Mouse (Mus musculus) c-Kit-positive CD71-positive TER-119-negative erythroid progenitor cells, embryonic 14.5 days (primary cell): ENCODE measurements around the gene Hcst.

Source experiments
- DNase-seq: peaks from one replicate; pipeline ENCODE4 v3.0.0-alpha.2; 2013; ENCODE audit warnings: low read depth

The Hcst gene

DNA sequence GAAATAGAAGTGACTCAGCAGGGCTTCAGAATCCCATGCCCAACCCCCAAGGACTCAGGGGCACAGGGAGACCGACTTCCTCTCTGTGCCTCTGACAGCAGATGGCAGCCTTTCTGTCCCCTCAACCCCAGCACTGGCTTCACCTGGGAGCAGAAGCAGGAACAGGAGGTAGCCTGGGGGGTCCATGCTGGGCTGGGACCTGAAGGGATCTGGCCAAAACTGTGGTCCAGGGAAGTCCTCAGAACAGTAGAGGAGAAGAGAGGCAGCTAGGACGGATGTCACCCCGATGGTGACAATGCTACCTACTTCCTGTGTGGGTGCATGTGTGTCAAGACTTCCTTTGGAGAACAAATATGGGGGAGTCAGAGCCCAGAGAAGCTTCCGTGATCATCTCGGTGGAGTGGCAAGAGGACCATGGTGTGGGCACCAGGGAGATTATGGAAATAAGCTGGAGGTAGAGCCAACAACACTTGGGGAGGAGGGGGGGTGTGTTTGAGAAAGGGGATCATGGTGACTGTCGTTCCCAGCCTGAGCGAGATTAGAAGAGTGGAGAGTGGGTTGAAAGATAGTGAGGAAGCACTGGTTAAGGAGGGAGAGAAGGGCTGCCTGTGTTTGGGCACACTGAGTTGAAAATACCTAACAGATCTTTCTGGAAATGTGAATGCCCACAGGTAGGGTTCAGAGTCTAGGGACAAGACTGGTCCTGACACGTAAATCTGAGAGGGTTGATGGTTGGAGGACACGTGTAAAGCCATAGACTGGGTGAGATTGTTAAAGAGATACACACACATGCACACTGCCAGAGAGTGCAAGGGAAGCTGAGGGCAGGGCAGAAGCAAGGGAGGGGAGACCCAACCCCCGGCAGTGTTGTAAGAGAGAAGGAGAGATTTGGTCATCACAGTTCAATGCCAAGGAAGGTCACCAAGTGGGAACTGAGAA lies at the start of gene Hcst:
Hcst (minus strand) TSS at position 294 of the 939 bp plus-strand sequence.
- no peak for DNase-seq

DNA sequence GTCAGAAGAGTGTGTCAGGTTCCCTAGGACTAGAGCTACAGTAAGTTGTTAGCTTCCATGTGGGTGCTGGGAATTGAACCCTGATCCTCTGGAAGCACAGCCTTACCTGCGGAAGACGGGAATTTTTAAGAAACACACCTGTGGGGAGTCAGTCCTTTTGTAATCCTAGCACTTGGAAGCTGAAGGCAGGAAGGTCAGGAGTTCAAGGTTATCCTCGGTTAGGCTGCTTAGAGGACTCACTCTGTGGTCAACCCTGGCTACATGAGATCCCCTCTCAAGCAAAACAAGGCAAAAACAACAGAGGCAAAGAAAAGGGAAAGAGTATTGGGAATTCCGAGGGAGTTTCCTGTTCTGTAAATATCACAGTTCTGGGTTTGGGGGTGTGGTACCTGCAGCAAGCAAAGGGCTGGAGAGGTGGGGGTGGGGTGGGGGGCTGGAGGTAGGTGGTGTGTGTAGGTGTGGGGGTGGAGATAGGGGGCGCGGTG lies 45.2 kb upstream of the Hcst start:
- no peak for DNase-seq

DNA sequence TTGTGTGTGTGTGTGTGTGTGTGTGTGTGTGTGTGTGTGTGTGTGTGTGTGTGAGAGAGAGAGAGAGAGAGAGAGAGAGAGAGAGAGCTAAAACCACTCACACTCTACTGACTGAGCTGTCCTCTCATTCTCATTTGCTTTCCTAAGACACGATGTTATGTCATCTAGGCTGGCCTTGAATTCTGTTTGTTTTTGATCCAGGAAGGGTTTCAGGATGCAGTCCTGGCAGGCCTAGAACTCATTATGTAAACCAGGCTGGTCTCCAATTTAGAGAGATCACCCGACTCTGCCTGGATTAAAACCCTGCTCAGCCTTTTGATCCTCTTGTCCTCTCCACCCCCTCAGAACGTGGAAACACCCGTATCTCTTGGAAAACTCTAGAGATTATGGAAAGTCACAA lies 44.3 kb upstream of the Hcst start:
- no peak for DNase-seq

DNA sequence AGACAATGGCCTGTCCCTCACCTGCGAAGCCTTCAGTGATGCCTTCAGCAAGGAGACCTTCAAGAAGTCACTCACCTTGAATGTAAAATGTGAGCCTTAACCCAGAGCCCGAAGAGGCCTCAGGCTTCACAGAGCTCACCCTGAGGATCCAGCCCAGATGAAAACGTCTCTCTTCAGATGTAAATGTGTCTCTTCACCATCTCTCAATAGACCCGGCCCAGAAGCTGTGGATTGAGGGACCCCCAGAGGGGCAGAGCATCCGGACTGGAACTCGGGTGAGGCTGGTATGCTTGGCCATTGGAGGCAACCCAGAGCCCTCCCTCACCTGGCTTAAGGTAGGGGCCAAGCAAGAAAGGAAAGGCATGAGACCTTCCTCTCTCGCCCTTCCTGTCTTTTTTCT lies 43.9 kb upstream of the Hcst start:
- DNase-seq = no peak

DNA sequence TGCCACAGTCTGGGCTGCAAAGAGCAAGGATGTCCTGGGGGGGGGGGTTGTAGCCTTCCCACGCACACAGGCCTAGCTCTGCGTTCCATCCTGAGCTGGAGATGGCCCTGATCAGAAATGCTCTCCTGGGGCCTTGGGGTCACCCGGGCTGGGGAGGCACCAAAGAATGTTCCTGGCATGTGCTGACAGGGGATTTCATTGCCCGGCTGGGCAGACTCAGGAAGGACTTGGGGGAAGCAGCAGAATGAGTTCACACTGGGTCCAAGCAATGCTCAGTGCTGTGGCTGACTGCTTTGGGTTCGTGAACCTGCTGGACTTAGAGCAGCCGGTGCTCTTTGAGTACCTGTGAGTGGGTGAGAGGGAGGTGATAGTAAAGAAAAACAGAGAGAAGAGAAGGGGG lies 39.8 kb upstream of the Hcst start:
- DNase-seq = no peak

DNA sequence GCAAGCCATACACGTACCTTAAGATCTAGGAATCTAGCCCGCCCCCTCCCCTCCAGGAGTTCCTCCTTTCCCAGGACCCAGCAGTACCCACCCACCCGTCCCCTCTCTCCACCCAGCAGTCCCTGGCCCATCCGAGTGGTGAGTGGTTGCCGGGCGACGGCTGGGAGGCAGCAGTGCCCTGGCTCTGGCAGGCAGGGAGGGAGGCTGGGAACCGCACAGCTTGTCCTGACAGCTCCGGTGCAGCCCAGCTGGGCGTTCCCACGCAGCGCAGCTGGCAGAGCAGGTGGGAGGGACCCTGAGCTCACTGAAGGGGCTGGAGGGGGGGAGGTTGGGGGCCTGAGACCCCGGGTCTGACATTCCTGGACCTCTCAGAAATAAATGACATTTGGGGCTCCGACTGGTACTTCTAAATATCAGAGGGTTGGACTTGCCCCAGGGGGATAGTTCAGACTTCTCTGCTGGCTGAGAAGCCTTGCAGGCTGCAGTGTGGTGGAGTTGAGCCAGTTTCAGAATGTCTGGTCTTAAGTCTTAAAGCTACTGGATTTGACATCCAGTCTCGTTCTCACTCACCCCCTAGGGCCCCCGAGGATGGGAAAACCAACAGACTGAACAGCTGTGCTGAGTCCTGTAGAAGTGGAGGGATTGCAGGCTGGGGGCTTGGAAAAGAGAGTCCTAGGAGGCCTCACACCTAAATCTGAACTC lies 38.1 kb upstream of the Hcst start, which contains the start of the genes Kirrel2 and Nphs1:
Kirrel2 (minus strand) TSS at position 62 of the 702 bp plus-strand sequence.
Nphs1 (plus strand) TSS at position 687 of the 702 bp plus-strand sequence.
- DNase-seq = no peak

DNA sequence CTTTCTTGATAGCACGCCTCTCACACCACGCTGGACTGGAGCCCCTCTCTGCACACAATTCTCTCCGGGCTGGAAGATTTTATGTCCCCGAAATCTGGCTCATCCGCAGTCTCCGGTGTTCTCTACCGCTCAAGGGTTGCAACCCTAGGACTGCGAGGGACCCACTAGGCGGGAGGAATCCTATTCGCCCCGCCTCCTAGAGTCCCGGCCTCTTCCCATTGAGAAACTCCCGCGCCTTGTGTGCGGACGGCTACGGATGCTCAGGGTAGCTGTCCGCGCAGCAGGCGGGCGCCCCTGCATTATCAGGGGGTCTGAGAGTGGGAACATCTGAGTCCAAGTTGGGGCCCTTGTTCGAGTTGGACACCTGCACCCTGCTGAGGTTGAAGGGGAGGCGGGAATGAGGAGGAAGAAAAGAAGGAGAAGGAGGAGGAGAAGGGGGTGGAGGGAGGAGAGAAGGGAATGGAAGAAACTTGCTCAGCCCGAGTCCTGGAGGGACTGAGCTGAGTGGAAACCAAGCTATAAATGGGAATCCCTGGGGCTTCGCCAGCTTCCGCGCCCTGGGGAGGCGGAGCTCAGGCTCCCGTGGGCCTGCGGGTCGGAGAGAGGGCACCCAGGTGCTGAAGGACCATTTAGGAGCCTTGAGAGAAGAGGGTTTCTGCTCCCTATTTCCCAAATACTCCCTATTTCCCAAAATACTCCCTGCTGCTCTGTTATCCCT lies 37.4 kb upstream of the Hcst start:
- DNase-seq = no peak

DNA sequence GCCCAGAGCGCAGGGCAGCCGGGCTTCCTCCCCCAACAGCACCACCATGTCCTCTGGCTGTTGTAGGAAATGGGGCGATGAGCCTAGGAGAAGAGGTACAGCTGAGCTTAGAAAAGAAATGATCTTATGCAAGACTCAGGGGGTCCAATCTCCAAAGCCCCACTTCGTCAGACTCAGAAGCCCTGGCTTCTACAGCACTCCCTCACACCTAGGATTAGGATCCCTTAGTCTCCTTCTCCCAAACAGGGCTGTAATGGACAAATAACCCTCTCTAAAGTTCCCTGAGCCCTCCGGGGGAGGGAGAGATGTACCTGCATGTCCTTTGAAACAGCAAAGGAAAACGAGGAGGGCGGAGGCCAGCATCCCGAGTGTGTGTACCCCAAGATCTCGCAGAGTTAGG lies 36.8 kb upstream of the Hcst start:
- no peak for DNase-seq

DNA sequence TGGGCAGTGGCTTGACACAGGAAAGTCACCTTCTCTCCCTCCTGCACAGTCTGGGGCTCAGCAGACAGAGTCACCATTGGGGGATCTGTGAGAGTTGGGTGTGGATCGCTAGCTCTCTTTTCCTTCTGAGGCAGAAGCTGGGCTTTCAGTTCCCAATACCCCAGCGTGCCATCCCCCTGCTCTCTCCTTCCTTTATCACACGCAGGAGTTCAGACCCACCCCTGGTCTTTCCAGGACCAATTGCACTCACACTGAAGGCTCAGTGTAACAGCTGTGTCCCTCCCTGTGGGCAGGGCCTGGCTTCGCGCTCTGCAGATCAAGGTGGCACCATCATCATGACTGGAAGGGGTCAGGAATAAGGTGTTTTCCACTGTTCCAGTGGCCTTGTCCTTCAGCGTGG lies 34.6 kb upstream of the Hcst start:
- DNase-seq = no peak

DNA sequence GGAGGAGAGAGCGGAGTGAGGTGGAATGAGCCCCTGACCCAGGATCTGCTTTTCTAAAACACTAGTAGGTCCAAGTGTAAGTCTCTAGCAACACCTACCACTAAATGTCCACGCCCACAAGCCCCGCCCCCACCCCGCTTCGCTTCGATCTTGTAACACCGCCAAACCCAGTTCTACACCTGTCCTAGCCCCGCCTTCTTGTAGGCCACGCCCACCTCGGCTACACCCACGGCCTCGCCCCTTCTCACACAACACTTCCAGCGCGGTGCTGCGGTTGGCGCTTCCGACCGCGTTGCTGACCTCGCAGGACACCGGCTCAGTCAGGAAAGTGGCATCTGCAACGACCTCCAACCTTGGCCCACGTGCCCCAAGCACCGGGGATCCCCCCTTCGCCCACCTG lies 34.1 kb upstream of the Hcst start:
- DNase-seq = peak; percentile 23

DNA sequence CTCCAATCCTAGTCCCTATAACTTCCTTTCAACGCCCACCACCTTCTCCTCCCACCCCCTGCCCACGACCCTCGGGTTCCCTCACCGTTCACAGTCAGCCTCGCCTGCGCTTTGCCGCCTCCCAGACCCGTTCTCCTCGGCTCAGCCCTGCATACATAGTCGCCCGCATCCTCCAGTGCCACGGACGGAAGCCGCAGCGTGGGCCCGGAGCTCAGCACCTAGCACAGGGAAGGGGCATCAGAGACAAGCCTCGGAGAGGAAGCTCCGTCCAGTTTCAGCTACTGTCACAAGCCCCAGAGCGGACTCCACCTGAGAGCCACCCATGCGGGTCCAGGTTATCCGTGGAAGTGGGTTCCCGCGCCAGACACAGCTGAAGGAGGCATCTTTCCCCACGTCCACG lies 33.7 kb upstream of the Hcst start:
- DNase-seq = no peak

DNA sequence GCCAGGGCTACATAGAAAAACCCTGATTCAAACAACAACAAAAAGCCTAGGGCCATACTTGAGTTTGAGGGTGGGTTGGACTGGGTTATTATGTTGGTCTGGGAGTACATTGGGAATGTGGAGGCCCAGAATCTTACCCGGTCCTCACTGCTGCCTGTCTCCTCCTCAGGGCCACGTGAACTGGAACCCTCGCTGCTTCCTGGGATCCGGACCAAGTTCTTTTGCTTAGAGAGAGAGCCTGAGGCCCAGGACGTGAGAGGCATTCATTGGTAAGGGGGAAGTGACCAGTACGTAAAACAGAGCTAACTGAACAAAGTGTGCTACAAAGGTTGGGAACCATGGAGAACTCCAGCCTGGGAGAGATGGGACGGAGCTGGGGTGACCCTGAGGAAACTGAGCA lies 30.6 kb upstream of the Hcst start:
- no peak for DNase-seq

DNA sequence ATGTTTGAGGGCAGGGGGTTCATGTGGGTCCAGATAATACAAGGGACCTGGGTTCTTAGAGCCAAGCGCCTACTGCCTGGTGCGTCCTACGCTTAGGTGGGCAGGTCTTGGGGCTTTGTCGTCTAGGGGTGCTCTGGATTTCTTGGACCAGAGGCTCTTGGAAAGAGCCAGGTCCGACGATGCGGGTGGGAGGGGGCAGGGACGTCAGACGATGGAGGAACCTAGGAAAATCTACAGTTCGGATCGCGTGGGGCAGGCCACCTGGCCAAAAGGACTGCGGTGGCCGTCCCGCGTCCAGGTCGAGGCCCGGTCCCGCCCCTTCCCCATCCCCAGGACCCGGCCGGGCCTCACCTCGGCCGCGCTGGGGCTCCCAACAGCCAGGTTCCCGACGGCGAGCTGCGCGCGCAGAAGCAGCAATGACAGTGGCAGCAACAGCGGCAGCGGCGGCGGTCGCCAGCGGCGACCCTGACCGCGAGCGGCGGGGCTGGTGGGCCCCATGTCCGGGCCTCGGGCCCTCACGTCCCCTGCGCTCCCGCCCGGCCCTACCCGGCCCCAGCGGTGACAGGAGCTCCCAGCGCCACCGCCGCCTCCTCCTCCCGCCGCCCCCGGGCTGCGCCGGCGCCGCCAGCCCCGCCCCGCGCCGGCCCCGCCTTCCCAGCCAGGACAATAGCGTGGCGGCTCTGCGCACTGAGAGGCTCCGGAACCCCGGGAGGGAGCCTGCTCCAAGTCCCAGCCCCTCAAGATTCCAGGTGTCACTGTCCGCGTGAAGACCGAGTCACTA lies 25.5 kb upstream of the Hcst start, which contains the start of gene Aplp1:
Aplp1 (minus strand) TSS at position 565 of the 781 bp plus-strand sequence.
- DNase-seq = no peak

DNA sequence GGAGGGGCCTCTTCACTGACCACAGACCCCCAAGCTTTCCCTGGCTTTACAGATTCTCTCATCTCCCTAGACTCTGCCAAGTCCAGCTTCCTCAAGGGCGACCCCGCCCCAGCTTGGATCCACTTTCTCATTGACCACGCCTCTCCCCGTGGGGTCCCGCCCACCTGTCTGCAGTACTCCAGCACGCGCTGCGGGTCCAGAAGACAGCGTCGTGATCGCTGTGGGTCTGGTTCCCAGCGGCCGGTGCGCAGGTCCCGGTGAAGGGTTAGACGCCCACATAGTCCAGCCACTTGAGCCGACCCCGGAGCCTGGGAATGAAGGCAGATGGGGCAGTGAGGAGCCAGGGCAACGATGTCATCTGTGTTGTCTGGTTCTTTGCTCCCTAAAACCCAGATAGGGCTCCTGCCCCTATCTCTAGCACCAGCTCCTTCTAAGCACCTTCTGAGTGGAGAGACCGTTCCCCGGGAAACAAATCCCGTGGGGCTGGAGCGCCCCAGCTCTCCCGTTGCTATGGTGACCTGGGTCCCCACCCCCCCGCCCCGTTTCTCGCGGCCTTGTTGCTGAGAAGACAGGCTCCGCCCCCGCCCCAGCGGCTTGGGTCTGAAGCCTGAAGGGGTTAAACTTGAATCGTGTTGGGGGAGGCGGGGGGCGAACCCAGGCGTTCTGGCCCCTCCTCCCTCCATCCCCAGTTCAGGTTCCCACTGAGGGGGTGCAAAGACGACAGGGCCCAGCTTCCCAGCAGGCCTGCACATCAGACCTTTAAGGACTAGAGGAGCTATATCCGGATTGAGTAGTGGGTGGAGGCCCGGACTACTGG lies 24.7 kb upstream of the Hcst start:
- DNase-seq = no peak

DNA sequence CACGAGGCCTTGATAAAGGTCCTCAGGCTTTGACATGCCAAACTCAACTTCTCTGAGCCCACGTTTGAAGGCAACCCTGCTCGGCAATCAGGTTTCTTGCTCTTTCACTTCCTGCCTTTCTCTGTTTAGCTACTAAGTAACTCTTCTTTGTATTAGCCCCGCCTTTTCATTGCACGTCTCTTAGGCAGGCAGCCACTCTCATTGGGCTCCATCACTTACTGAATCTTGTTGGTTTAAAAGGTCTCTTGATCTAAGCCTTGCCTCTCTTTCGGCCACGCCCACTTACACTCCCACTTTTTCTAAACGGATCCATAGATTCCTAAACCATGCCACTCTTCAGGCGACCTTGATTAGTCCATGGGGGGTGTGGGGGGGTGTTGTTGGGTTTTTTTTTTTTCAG lies 24.0 kb upstream of the Hcst start:
- DNase-seq = no peak

DNA sequence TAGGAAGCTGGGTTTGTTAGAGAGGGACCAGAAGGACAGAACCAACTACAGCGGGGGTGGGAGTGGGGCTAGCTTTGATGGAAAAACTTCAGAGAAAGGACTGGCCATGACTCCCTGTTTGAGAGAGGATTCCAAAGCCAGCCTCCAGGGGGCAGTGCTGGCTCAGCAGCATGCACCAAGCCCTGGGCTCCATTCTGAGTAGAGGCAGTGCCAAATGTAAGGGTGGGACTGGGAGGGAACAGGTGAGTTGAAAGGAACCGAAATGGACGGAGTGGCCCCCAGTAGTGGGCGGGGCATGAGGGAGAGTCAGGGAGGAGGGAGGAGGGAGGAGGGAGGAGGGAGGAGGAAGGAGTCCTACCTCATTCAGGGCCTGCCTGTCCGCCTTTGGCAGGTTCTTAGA lies 21.0 kb upstream of the Hcst start:
- DNase-seq = no peak

DNA sequence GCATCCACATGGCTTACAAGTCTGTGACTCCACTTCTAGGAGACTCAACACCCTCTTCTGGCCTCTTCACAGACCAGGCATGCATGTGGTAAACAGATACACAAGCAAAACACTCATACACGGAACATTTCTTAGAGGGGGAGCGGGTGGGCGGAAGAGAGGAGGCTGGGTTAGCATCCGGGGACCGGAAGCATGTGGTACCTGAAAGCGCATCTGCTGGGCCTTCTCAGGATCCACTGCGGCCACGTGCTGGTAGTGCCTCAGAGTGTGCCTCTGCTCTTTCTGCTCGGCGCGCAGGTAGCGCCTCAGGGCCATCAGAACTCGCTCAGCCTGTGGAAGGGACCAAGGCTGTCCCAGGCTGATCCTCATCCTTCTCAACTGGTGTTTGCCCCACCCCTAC lies 20.1 kb upstream of the Hcst start:
- no peak for DNase-seq

DNA sequence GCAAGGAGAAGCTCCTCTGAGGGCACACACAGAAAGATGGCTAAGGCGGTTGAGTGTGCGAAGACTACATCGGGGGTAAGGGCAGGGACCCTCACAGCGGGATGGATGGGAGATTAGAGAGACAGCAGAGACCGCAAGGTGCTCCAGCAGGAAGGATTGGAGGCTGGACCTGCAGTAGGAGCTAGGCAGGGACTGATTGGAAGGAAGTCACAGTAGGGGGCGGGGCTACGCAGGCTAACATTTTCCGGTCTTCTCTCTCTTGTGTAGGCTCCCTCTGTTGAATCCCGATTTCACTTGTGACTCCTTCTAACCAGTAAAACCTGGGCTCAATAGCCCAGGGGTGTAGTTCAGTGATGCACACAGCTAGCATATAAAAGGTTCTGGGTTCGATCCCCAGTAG lies 17.2 kb upstream of the Hcst start:
- no peak for DNase-seq

DNA sequence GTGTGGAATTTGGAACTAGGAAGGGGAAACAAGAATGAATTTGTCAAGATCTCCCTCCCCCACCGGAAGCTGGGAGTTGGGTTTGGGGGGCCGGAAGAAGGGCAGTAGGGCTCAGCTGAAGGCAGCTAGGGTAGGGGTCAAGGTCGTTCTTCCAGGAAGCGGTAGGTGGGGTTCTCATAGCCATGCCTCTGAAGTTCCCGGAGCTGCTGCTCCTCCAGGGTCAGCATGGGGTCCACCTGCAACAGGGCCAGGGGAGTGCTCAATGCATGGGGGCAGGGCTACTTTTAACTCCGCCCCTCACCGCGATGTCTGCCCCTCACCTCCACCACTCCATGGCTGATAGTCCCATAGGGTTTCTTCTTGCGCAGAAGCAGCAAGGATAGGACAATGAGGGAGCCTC lies 15.5 kb upstream of the Hcst start:
- DNase-seq = no peak

DNA sequence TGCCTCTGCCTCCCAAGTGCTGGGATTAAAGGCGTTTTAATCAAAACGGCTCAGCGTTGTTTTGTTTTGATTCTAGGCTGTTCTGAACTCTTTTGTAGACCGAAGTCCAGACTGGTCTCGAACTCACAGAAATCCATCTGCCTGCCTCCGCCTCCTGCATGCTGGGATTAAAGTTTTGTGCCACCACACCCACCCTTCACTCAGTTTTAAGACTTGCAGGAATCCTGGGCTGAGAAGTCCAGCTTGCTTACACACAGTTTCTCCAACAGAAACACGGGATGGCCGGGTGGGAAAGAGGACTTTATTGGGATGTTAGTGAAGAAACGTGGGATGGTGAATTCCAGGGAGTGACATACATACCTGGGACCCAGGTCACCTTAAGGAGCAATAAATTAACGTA lies 15.0 kb upstream of the Hcst start:
- no peak for DNase-seq

DNA sequence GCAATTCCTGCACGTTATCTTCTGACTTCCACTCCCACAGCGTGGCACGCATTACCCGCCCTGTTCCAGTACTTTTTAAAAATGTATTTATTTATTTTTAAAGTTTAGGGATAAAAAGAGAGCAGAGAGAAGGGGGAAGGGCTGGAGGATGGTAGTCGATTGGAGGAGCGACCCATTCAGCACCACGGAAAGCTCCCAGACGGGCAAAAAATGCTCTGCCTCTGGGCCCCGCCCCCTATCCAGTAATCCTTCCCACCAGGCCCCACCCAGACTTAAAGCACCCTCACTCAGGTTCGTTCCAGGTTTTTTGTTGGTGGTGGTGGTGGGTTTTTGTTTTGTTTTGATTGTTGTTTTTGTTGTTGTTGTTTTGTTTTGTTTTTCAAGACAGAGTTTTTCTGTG lies 14.6 kb upstream of the Hcst start:
- no peak for DNase-seq
